ENCODE assay signal across 13 mouse cellular contexts in genomic region chr9:103168046-103168445, GRCm38 (mm10). TPM values are rescaled to one million over a fixed set of nuclear protein-coding genes. Genes with fewer than 3 reads are reported as not detected.
DNase-seq lines count a peak whose midpoint lies in the region; ATAC-seq and TF ChIP-seq lines count a peak whose summit lies in the region.
"Had no signal": no experiment of that assay in that cellular context is flagged by ENCODE, and none has a peak within 500 bp of the region (broad histone marks: within the 10 kb centered on the region; RNA-seq: fewer than 3 reads in every experiment).

No protein-coding gene starts in this region.

- in situ Hi-C loops in CH12.LX (cut with MboI; ENCODE audit: low pct_ligation_motif_present, low pct_unique_long_range_greater_than_20kb, low sequenced_read_pairs), result no loop called here

- ATAC-seq in hindbrain, postnatal 0 days, result peak; percentile 82
- ATAC-seq in megakaryocyte, adult 5-6 weeks (ENCODE audit: poor library complexity, severe bottlenecking), result no peak
- ATAC-seq: liver, postnatal 0 days had no signal

- WGBS in hindbrain, postnatal 0 days, result 46% methylated on average over 6 of the region's 6 CpGs

- peak in 1 of 2 experiments; percentile 14; a peak in 1 of 4 replicates for TF ChIP-seq CTCF in CH12.LX (conservative IDR thresholded peaks at IDR 0.05 in 1 of 2, IDR thresholded peaks at IDR 0.05 in 1 of 2; ENCODE audit: low read depth in 2 of 2, low read length in 2 of 2)
- no peak for TF ChIP-seq CTCF in hindbrain, postnatal 0 days (IDR thresholded peaks at IDR 0.05; ENCODE audit: low read depth)
- TF ChIP-seq CTCF in gastrocnemius, adult 2 months (IDR thresholded peaks at IDR 0.05), result no peak

- H3K9ac ChIP-seq in CH12.LX (ENCODE audit: insufficient read depth, low read depth), result no peak overlapping the region
- no peak overlapping the region for H3K9ac ChIP-seq in hindbrain, postnatal 0 days (replicated peaks; ENCODE audit: low read length)
- H3K9ac ChIP-seq: limb, embryonic 13.5 days; liver, postnatal 0 days had no signal

- no peaks in the 10 kb centered on the region for H3K9me3 ChIP-seq in CH12.LX (replicated peaks; ENCODE audit: low read length)
- H3K9me3 ChIP-seq in hindbrain, postnatal 0 days (ENCODE audit: low read length), result no peaks in the 10 kb centered on the region
- H3K9me3 ChIP-seq: heart, embryonic 10.5 days; limb, embryonic 13.5 days; midbrain, embryonic 10.5 days had no signal

- intact Hi-C loops in gastrocnemius, adult 2 months (cut with DNase I), result no loop called here

- no peaks in the 10 kb centered on the region for H3K36me3 ChIP-seq in CH12.LX (replicated peaks in 1 of 2; ENCODE audit: control insufficient read depth in 1 of 2, insufficient read depth in 1 of 2, low read length in 1 of 2)
- peaks cover 41% of the 10 kb centered on the region for H3K36me3 ChIP-seq in hindbrain, postnatal 0 days (ENCODE audit: insufficient read depth, low read length)
- H3K36me3 ChIP-seq: heart, embryonic 10.5 days; limb, embryonic 13.5 days had no signal

- TF ChIP-seq RAD21 in CH12.LX (IDR thresholded peaks at IDR 0.05; ENCODE audit: low read depth, low read length), result peak; percentile 13

- dilution Hi-C loops in CH12.LX (cut with MboI; ENCODE audit: extremely low pct_ligation_motif_present, extremely low pct_unique_long_range_greater_than_20kb, low sequenced_read_pairs), result no loop called here

- DNase-seq in cerebellum, postnatal 14 days, result peak; percentile 58 to 71
- DNase-seq in cerebellum, postnatal 36 days, result no peak
- DNase-seq in kidney, postnatal 10 days, result peak; percentile 21
- DNase-seq in kidney, postnatal 36 days, result no peak
- DNase-seq in CH12.LX (ENCODE audit: extremely low read depth), result no peak
- DNase-seq in hindbrain, postnatal 0 days (ENCODE audit: low spot score), result peak; percentile 65
- no peak for DNase-seq in gastrocnemius, adult 2 months
- DNase-seq: adrenal gland, postnatal 10 days; liver, postnatal 0 days had no signal

- no peaks in the 10 kb centered on the region for H3K79me2 ChIP-seq in CH12.LX (replicated peaks; ENCODE audit: control insufficient read depth, extremely low read depth, insufficient read depth, poor library complexity, severe bottlenecking)

- H3K4me2 ChIP-seq in CH12.LX (ENCODE audit: insufficient read depth, low read depth, poor library complexity, severe bottlenecking), result no peak overlapping the region
- H3K4me2 ChIP-seq in hindbrain, postnatal 0 days (ENCODE audit: low read depth, low read length), result no peak overlapping the region
- H3K4me2 ChIP-seq: limb, embryonic 13.5 days had no signal

- peaks cover 4 to 10% of the 10 kb centered on the region in 2 experiments; a peak in 3 of 4 replicates for H3K4me1 ChIP-seq in CH12.LX (ENCODE audit: control insufficient read depth in 1 of 2, insufficient read depth in 2 of 2)
- H3K4me1 ChIP-seq in hindbrain, postnatal 0 days (ENCODE audit: insufficient read depth, low read length), result peaks cover 6% of the 10 kb centered on the region; the same call in 1 of the 2 replicates

- H3K27me3 ChIP-seq in CH12.LX (replicated peaks), result peaks cover 33% of the 10 kb centered on the region
- H3K27me3 ChIP-seq in hindbrain, postnatal 0 days (ENCODE audit: insufficient read depth, low read length), result no peaks in the 10 kb centered on the region
- H3K27me3 ChIP-seq: limb, embryonic 13.5 days had no signal

- no peak for TF ChIP-seq EP300 in CH12.LX (IDR thresholded peaks at IDR 0.05; ENCODE audit: low read length)

- no peak overlapping the region for H3K4me3 ChIP-seq in CH12.LX (replicated peaks in 1 of 3; ENCODE audit: low read depth in 2 of 3, low read length in 2 of 3, poor library complexity in 1 of 3)
- no peak overlapping the region for H3K4me3 ChIP-seq in hindbrain, postnatal 0 days (ENCODE audit: low read length)
- H3K4me3 ChIP-seq in gastrocnemius, adult 2 months, result no peak overlapping the region
- H3K4me3 ChIP-seq: heart, embryonic 10.5 days; limb, embryonic 13.5 days; midbrain, embryonic 10.5 days had no signal

- H3K27ac ChIP-seq in CH12.LX (ENCODE audit: insufficient read depth, low read depth), result no peak overlapping the region
- H3K27ac ChIP-seq in hindbrain, postnatal 0 days, result 0 out of 2 replicates have a peak overlapping the region, but pooled peaks have one; percentile 20
- H3K27ac ChIP-seq in gastrocnemius, adult 2 months, result no peak overlapping the region
- H3K27ac ChIP-seq: heart, embryonic 10.5 days; limb, embryonic 13.5 days; midbrain, embryonic 10.5 days had no signal

- TF ChIP-seq POLR2A in CH12.LX (IDR thresholded peaks at IDR 0.05; ENCODE audit: low read depth, low read length), result no peak

TF ChIP-seq in CH12.LX, 34 proteins besides CTCF, POLR2A, EP300 and RAD21:
- TF ChIP-seq KAT2A (IDR thresholded peaks at IDR 0.05; ENCODE audit: insufficient replicate concordance, low read length) (no peak), GABPA (IDR thresholded peaks at IDR 0.05; ENCODE audit: insufficient replicate concordance, low read depth, low read length) (no peak), BHLHE40 (IDR thresholded peaks at IDR 0.05; ENCODE audit: low read depth, low read length) (no peak)

RNA-seq across cellular contexts. Expression of gene Srprb, which starts 33.9 kb away (rescaled TPM):
- total RNA-seq in CH12.LX (2012; rRNA removed) (59.7 and 69.9 TPM in 2 replicates), CH12.LX (2014; rRNA removed) (37.8 and 39.5 TPM in 2 replicates)
- polyA plus RNA-seq in CH12.LX (2012; ENCODE audit: insufficient read length, low read depth), result 56.2 and 67.2 TPM in 2 replicates
- 55.3 and 58.1 TPM in 2 replicates for total RNA-seq in hindbrain, postnatal 0 days (2014; rRNA removed)
- polyA plus RNA-seq in hindbrain, postnatal 0 days (2015; fragmentation: Nextera tagmentation; extraction: Ambion mirVana), result 43.1 and 44.3 TPM in 2 replicates
- total RNA-seq in gastrocnemius, adult 2 months (2021), result 10 to 100 TPM; 16.2 to 18.2 TPM
- 10.8 and 12.1 TPM in 2 replicates for total RNA-seq in megakaryocyte, adult 5-6 weeks (2015)
- total RNA-seq in megakaryocyte, adult 5-6 weeks (2017), result 10.8 and 13.2 TPM in 2 replicates

RNA-seq across cellular contexts. Expression of gene Rab6b, which starts 56.5 kb away (rescaled TPM):
- 0.04 TPM in 1 of 2 replicates, not detected in the other for total RNA-seq in CH12.LX (2012; rRNA removed)
- not detected in 2 replicates for total RNA-seq in CH12.LX (2014; rRNA removed)
- 0.11 and 0.19 TPM in 2 replicates for polyA plus RNA-seq in CH12.LX (2012; ENCODE audit: insufficient read length, low read depth)
- 210 and 223 TPM in 2 replicates for total RNA-seq in hindbrain, postnatal 0 days (2014; rRNA removed)
- 139 and 155 TPM in 2 replicates for polyA plus RNA-seq in hindbrain, postnatal 0 days (2015; fragmentation: Nextera tagmentation; extraction: Ambion mirVana)
- 1 to 10 TPM; 1.1 to 1.2 TPM for total RNA-seq in gastrocnemius, adult 2 months (2021)
- total RNA-seq in megakaryocyte, adult 5-6 weeks (2015), result 0.84 and 1.2 TPM in 2 replicates
- 0.15 and 0.41 TPM in 2 replicates for total RNA-seq in megakaryocyte, adult 5-6 weeks (2017)

Comparison
In these comparisons a context has a peak if more than half of its experiments do, and no peak if none do; other contexts are left out.
1. DNase-seq: peak in cerebellum, postnatal 14 days (2 of 2), kidney, postnatal 10 days (single experiment) and hindbrain, postnatal 0 days (single experiment); none in cerebellum, postnatal 36 days (0 of 2), kidney, postnatal 36 days (0 of 2), CH12.LX (single experiment) and gastrocnemius, adult 2 months (single experiment).
2. RNA of gene Rab6b, which starts 56.5 kb away (total RNA-seq): 210 to 223 TPM in hindbrain, postnatal 0 days; 0.15 to 1.2 TPM in megakaryocyte, adult 5-6 weeks, 1.1 to 1.2 TPM in gastrocnemius, adult 2 months and 0.04 TPM in CH12.LX; every median in the first group is over 10 times any median in the second.